Mouse (Mus musculus) 3134 (cell line): ENCODE data around the gene Glt8d2.

Source experiments
- DNase-seq: peaks from one replicate; pipeline ENCODE4 v3.0.0-alpha.2; 2011; ENCODE audit warnings: low spot score; ENCODE audit not compliant: insufficient read length; ENCODE audit errors: extremely low read depth

The Glt8d2 gene

GRCm38 (mm10) chr10:82690494-82690893 lies at the start of gene Glt8d2:
Gene Glt8d2, minus strand, starts transcription at chr10:82690650.
- DNase-seq, result peak; percentile 78

- no peak for DNase-seq
Measured at GRCm38 (mm10) chr10:82699296-82699941, 9.0 kb upstream of the Glt8d2 start.

GRCm38 (mm10) chr10:82698712-82699261 lies 8.3 kb upstream of the Glt8d2 start:
- peak; percentile 87 for DNase-seq

- DNase-seq, result no peak
Measured at GRCm38 (mm10) chr10:82697305-82697898, 7.0 kb upstream of the Glt8d2 start.

- no peak for DNase-seq
Measured at GRCm38 (mm10) chr10:82696453-82697079, 6.1 kb upstream of the Glt8d2 start.

GRCm38 (mm10) chr10:82695956-82696355 lies 5.5 kb upstream of the Glt8d2 start, which contains the start of gene Hcfc2:
Gene Hcfc2, plus strand, starts transcription at chr10:82696160.
- no peak for DNase-seq

GRCm38 (mm10) chr10:82689681-82690211 lies 704 bp downstream of the Glt8d2 start:
- peak; percentile 72 for DNase-seq

GRCm38 (mm10) chr10:82685440-82685839 lies 5.0 kb downstream of the Glt8d2 start:
- DNase-seq, result no peak

- no peak for DNase-seq
Measured at GRCm38 (mm10) chr10:82681639-82682038, 8.8 kb downstream of the Glt8d2 start.

- DNase-seq, result no peak
Measured at GRCm38 (mm10) chr10:82680769-82681168, 9.7 kb downstream of the Glt8d2 start.

GRCm38 (mm10) chr10:82676949-82677348 lies 13.5 kb downstream of the Glt8d2 start:
- no peak for DNase-seq

- no peak for DNase-seq
Measured at GRCm38 (mm10) chr10:82670205-82670604, 20.2 kb downstream of the Glt8d2 start.

- DNase-seq, result peak; percentile 48
Measured at GRCm38 (mm10) chr10:82666436-82667234, 23.8 kb downstream of the Glt8d2 start.

GRCm38 (mm10) chr10:82665951-82666350 lies 24.5 kb downstream of the Glt8d2 start:
- no peak for DNase-seq

GRCm38 (mm10) chr10:82663289-82663688 lies 27.2 kb downstream of the Glt8d2 start:
- DNase-seq, result no peak

- no peak for DNase-seq
Measured at GRCm38 (mm10) chr10:82662267-82662990, 28.0 kb downstream of the Glt8d2 start.

- no peak for DNase-seq
Measured at GRCm38 (mm10) chr10:82661820-82662219, 28.6 kb downstream of the Glt8d2 start.

GRCm38 (mm10) chr10:82654581-82654980 lies 35.9 kb downstream of the Glt8d2 start:
- no peak for DNase-seq

GRCm38 (mm10) chr10:82652625-82653024 lies 37.8 kb downstream of the Glt8d2 start:
- DNase-seq, result no peak

GRCm38 (mm10) chr10:82651221-82651620 lies 39.2 kb downstream of the Glt8d2 start:
- no peak for DNase-seq
